Mouse (Mus musculus) spleen, embryonic (tissue): ENCODE measurements around the gene Ppp1r21.

Source experiments
- CTCF ChIA-PET: fragments of 350-600 bp; sonication (Branson Sonifier 250); formaldehyde crosslinking; loops from one replicate; lab custom pipeline; 2022; lab: Charles Lee

The Ppp1r21 gene

DNA sequence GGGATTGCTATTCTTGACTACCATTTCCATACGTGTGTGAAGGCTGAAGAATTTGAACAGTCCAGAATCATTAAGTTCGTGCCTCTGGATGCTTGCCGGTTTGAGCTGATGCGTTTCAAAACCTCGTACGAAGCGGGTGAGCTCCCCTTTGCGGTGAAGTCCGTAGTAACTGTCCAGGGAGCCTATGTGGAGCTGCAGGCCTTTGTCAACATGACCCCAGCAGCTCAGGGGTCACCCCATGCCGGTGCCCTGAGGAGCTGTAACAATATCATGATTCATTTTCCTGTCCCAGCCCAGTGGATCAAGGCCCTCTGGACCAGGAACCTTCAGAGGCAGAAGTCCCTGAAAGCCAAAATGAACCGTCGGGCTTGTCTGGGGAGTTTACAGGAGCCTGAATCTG, 106.7 kb downstream of the Ppp1r21 start:
- CTCF ChIA-PET: no interaction called here
